Mouse (Mus musculus) forebrain, embryonic 12.5 days (tissue): ENCODE measurements around the gene Slc27a4. TPM values are rescaled to one million over a fixed set of nuclear protein-coding genes. Genes with fewer than 3 reads are reported as not detected.

Experiments used
- ATAC-seq: fragments of 200-750 bp; cut with Nextera tagmentation; 2 replicates; pipeline ENCODE4 v1.8.0; 2017; ENCODE audit warnings: moderate TSS enrichment; ENCODE audit not compliant: low FRiP score
- H3K27ac ChIP-seq: fragments of 300-500 bp; sonication (generic); 2 replicates; pipeline ENCODE4 v1.5.1; 2016; ENCODE audit warnings: mild to moderate bottlenecking
- H3K27me3 ChIP-seq: fragments of 300-500 bp; sonication (generic); 2 replicates; pipeline ENCODE4 v1.6.1; 2016; ENCODE audit warnings: mild to moderate bottlenecking
- H3K36me3 ChIP-seq: fragments of 300-500 bp; sonication (generic); replicated peaks from 2 replicates; pipeline ENCODE4 v1.6.1; 2016; ENCODE audit warnings: mild to moderate bottlenecking
- H3K4me1 ChIP-seq: fragments of 300-500 bp; sonication (generic); 2 replicates; pipeline ENCODE4 v1.6.1; 2016
- H3K4me2 ChIP-seq: fragments of 300-500 bp; sonication (generic); 2 replicates; pipeline ENCODE4 v1.6.1; 2016; ENCODE audit warnings: mild to moderate bottlenecking, moderate library complexity
- H3K4me3 ChIP-seq: fragments of 300-500 bp; sonication (generic); replicated peaks from 2 replicates; pipeline ENCODE4 v1.5.1; 2016; ENCODE audit warnings: mild to moderate bottlenecking
- H3K9ac ChIP-seq: fragments of 300-500 bp; sonication (generic); 2 replicates; pipeline ENCODE4 v1.6.1; 2016; ENCODE audit warnings: mild to moderate bottlenecking
- H3K9me3 ChIP-seq: fragments of 300-500 bp; sonication (generic); 2 replicates; pipeline ENCODE4 v1.6.1; 2016
- WGBS: fragments of 180-500 bp; shearing (Covaris S2); methylation state at CpG from one replicate; pipeline ENCODE4 v1.1.7; 2016; 5-methylcytosine and 5-hydroxymethylcytosine counted together
- polyA plus RNA-seq: library from polyadenylated mRNA; unstranded; fragments of >200 nt; fragmentation: Nextera tagmentation; extraction: Ambion mirVana; gene quantifications from 2 replicates; pipeline ENCODE4 v1.2.1, GENCODE M21; 2016

Gene Slc27a4
- polyA plus RNA-seq, 1 experiment from 2014 or later, result 16.5 TPM

DNA sequence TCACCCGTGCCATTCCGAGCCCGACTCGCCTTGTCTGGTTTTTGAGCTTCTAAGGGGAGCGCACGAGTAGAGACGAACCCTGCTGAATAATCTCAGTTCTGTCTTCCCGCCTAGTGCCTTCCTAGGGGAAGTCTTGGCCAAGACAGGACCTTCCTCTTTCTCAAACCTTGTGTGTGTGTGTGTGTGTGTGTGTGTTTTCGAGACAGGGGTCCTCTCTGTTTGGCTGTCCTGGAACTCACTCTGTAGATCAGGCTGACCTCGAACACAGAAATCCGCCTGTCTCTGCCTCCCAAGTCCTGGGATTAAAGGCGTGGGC lies 25.2 kb downstream of the Slc27a4 start:
- peaks cover 17% of the 10 kb centered on the region for H3K4me1 ChIP-seq
- no peaks in the 10 kb centered on the region for H3K9me3 ChIP-seq
- H3K4me3 ChIP-seq, result peak overlapping the region; percentile 65
- no peak overlapping the region for H3K27ac ChIP-seq
- H3K4me2 ChIP-seq, result peak overlapping the region; percentile 80
- ATAC-seq, result no peak
- WGBS, result 5% methylated on average over 12 of the region's 12 CpGs
- H3K9ac ChIP-seq, result peak overlapping the region; percentile 69
- H3K27me3 ChIP-seq, result peaks cover 25% of the 10 kb centered on the region
- H3K36me3 ChIP-seq, result peaks cover 2% of the 10 kb centered on the region

DNA sequence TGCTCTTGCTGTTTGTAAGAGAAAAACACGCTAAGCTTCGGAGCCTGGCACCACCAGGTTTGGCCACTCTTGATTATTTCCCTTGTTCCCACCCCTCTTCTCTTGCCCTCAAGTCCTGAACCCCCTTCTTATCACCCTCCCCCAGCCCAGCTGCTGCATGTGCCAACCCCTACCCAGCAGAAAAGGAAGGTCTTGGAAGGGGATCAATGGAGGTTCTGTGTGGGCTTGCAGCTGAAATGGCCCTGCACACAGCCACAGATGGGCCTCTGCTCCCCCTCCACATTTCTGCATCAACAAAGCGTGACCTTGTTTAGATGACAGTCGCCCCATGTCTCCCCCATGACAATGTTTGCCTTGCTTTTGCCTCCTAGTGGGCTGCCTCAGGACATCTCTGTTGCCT lies 28.7 kb downstream of the Slc27a4 start:
- Histone ChIP-seq H3K9ac (no peak overlapping the region), H3K27ac (no peak overlapping the region), H3K4me1 (peaks cover 33% of the 10 kb centered on the region), H3K36me3 (peaks cover 6% of the 10 kb centered on the region), H3K4me3 (no peak overlapping the region), H3K9me3 (no peaks in the 10 kb centered on the region), H3K27me3 (peaks cover 27% of the 10 kb centered on the region), H3K4me2 (no peak overlapping the region)
- no peak for ATAC-seq
- WGBS, result 88% methylated on average over 4 of the region's 4 CpGs

DNA sequence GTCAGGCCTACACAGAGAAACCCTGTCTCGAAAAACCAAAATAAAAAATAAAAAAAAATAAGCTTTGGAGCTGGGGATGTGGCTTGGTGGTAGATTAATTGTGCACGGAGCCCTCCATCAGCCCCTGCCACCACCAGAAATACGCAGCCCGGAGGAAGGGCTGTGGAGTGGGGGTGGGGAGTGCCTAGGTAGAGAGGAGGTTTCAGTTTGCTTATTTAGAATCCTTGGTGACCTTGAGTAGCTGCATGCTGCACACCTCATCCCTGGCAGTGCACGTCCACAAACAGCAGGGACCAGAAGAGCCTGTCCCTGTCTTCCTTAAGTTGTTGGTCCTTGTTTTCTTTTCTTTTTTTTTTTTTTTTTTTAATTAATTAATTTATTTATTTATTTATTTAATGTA lies 31.4 kb downstream of the Slc27a4 start:
- Histone ChIP-seq H3K4me1 (peaks cover 32% of the 10 kb centered on the region), H3K9me3 (no peaks in the 10 kb centered on the region), H3K9ac (no peak overlapping the region), H3K4me2 (no peak overlapping the region), H3K36me3 (peaks cover 9% of the 10 kb centered on the region), H3K27me3 (peaks cover 49% of the 10 kb centered on the region), H3K27ac (no peak overlapping the region), H3K4me3 (no peak overlapping the region)
- WGBS, result 92% methylated on average over 5 of the region's 5 CpGs
- ATAC-seq, result no peak

GRCm38 (mm10) chr2:29835391-29835899 lies 33.0 kb downstream of the Slc27a4 start:
- Histone ChIP-seq H3K27me3 (peaks cover 62% of the 10 kb centered on the region), H3K9me3 (no peaks in the 10 kb centered on the region), H3K4me3 (no peak overlapping the region), H3K36me3 (peaks cover 9% of the 10 kb centered on the region), H3K4me1 (peaks cover 49% of the 10 kb centered on the region), H3K9ac (peak overlapping the region; percentile 26), H3K4me2 (0 out of 2 replicates have a peak overlapping the region, but pooled peaks have one; percentile 10), H3K27ac (peak overlapping the region; percentile 75)
- 5% methylated on average over 2 of the region's 2 CpGs for WGBS
- peak; percentile 63 for ATAC-seq

- H3K4me1 ChIP-seq, result peaks cover 71% of the 10 kb centered on the region
- H3K36me3 ChIP-seq, result peaks cover 13% of the 10 kb centered on the region
- H3K27me3 ChIP-seq, result peaks cover 74% of the 10 kb centered on the region
- no peaks in the 10 kb centered on the region for H3K9me3 ChIP-seq
- H3K9ac ChIP-seq, result no peak overlapping the region
- WGBS, result 36% methylated on average over 4 of the region's 4 CpGs
- peak; percentile 54 for ATAC-seq
- H3K4me3 ChIP-seq, result no peak overlapping the region
- no peak overlapping the region for H3K27ac ChIP-seq
- no peak overlapping the region for H3K4me2 ChIP-seq
Observed at GRCm38 (mm10) chr2:29839460-29839859, 37.0 kb downstream of the Slc27a4 start.

- H3K9me3 ChIP-seq, result no peaks in the 10 kb centered on the region
- ATAC-seq, result no peak
- H3K9ac ChIP-seq, result no peak overlapping the region
- H3K4me2 ChIP-seq, result no peak overlapping the region
- peaks cover 93% of the 10 kb centered on the region for H3K27me3 ChIP-seq
- peaks cover 10% of the 10 kb centered on the region for H3K36me3 ChIP-seq
- H3K4me3 ChIP-seq, result no peak overlapping the region
- H3K4me1 ChIP-seq, result peaks cover 73% of the 10 kb centered on the region
- WGBS, result 59% methylated on average over 9 of the region's 9 CpGs
- H3K27ac ChIP-seq, result no peak overlapping the region
Observed at GRCm38 (mm10) chr2:29843231-29844105, 41.0 kb downstream of the Slc27a4 start.

- 71% methylated on average over 2 of the region's 2 CpGs for WGBS
- Histone ChIP-seq H3K36me3 (peaks cover 10% of the 10 kb centered on the region), H3K4me3 (no peak overlapping the region), H3K27me3 (peaks cover 93% of the 10 kb centered on the region), H3K4me1 (peaks cover 66% of the 10 kb centered on the region), H3K9ac (no peak overlapping the region), H3K27ac (no peak overlapping the region), H3K4me2 (no peak overlapping the region), H3K9me3 (no peaks in the 10 kb centered on the region)
- ATAC-seq, result no peak
Observed at GRCm38 (mm10) chr2:29844115-29844514, 41.7 kb downstream of the Slc27a4 start.

DNA sequence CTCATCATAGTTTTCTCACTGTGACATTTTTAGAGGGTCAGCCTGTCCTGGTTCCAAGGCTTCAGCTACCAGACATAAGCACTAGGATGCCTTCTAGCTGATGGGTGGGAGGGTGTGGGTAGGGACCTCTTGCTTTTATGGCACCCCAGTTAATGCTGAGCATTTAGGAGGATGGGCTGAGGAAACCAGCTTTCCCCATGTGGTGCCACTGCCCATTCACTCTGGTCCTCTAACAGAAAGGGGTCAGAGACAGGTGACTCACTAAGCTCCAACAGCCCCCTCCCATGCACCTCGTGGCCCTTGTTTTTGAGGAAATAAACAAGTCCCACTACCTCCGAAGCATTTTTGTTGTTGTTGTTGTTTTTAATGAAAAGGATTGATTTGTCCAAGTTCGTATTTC lies 42.2 kb downstream of the Slc27a4 start:
- Histone ChIP-seq H3K4me1 (peaks cover 63% of the 10 kb centered on the region), H3K9me3 (no peaks in the 10 kb centered on the region), H3K27me3 (peaks cover 95% of the 10 kb centered on the region), H3K36me3 (peaks cover 10% of the 10 kb centered on the region), H3K4me3 (peak overlapping the region; percentile 51; the same call in 1 of the 2 replicates), H3K9ac (peak overlapping the region; percentile 68; the same call in 1 of the 2 replicates), H3K27ac (no peak overlapping the region), H3K4me2 (peak overlapping the region; percentile 83)
- 19% methylated on average over 3 of the region's 3 CpGs for WGBS
- no peak for ATAC-seq

GRCm38 (mm10) chr2:29845636-29846035 lies 43.2 kb downstream of the Slc27a4 start:
- Histone ChIP-seq H3K9ac (peak overlapping the region; percentile 68), H3K27me3 (peaks cover 97% of the 10 kb centered on the region), H3K9me3 (no peaks in the 10 kb centered on the region), H3K4me2 (peak overlapping the region; percentile 83), H3K36me3 (peaks cover 10% of the 10 kb centered on the region), H3K4me1 (peaks cover 59% of the 10 kb centered on the region), H3K27ac (0 out of 2 replicates have a peak overlapping the region, but pooled peaks have one; percentile 25), H3K4me3 (peak overlapping the region; percentile 51)
- ATAC-seq, result 0 out of 2 replicates have a peak, but pooled peaks have one; percentile 7
- 2% methylated on average over 25 of the region's 25 CpGs for WGBS

DNA sequence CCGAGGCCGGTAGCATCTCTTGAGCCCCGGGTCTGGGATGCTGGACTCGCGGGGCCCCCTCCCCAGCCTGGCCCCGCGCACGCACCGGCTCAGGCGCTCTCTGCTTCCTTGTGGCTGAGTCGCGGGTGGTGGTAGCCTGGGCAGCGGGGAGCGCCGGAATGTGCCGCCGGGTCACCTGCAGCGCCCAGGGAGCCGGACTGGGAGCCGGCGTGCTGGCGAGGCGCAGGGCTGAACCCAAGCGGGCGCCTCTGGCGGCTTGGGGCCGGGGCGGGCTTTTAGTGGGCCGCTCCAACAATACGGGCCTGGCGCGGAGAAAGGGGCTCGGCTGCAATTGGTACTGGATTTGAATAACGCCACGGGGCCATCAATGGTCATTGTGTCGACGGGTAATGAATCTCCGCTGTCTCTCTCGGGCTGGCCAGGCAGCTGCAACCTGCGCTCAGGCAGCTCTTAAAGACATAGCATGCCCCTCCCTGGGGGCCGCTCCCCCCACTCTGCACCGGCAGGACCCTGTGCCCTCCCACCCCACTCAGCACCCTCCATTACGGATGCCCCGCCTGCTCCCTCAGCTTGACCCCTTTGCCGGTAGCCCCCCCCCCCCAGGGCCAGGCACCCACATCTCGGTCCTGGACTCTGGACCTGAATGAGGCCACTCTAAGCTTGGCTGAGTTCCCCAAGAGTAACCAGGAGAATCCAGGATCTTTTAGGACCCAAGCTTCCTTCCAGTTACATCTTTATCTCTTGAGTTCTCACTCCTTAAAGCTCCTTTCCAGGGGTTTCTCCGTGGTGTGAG lies 43.8 kb downstream of the Slc27a4 start:
- H3K9me3 ChIP-seq, result no peaks in the 10 kb centered on the region
- peak overlapping the region; percentile 51 for H3K4me3 ChIP-seq
- peak; percentile 71 for ATAC-seq
- 0 out of 2 replicates have a peak overlapping the region, but pooled peaks have one; percentile 25 for H3K27ac ChIP-seq
- peaks cover 97% of the 10 kb centered on the region for H3K27me3 ChIP-seq
- H3K36me3 ChIP-seq, result peaks cover 10% of the 10 kb centered on the region
- peaks cover 53% of the 10 kb centered on the region for H3K4me1 ChIP-seq
- peak overlapping the region; percentile 68 for H3K9ac ChIP-seq
- WGBS, result 2% methylated on average over 47 of the region's 47 CpGs
- peak overlapping the region; percentile 83 for H3K4me2 ChIP-seq

DNA sequence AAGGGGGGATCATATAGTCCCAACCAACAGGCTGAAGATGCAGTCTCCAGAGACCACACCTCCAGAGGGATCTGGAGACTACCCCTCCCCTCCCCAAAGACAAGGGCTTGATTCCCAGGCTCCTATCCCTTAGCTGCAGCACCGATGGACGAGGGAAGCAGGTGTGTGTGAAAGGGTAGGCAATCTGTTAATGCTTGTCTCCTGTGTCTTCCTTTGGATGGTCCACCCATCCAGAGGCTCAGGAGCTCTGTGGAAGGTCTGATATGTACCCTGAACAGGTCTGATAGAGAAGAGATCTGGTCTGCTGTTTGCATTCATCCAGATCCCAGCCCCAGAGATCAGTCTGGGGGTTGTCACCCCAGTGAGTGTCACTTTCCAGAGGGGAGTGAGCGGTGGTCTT lies 44.5 kb downstream of the Slc27a4 start:
- 35% methylated on average over 3 of the region's 3 CpGs for WGBS
- Histone ChIP-seq H3K9me3 (no peaks in the 10 kb centered on the region), H3K4me2 (peak overlapping the region; percentile 83; the same call in 1 of the 2 replicates), H3K36me3 (peaks cover 9% of the 10 kb centered on the region), H3K4me1 (peaks cover 53% of the 10 kb centered on the region), H3K4me3 (no peak overlapping the region), H3K9ac (no peak overlapping the region), H3K27me3 (peaks cover 100% of the 10 kb centered on the region), H3K27ac (no peak overlapping the region)
- ATAC-seq, result no peak

DNA sequence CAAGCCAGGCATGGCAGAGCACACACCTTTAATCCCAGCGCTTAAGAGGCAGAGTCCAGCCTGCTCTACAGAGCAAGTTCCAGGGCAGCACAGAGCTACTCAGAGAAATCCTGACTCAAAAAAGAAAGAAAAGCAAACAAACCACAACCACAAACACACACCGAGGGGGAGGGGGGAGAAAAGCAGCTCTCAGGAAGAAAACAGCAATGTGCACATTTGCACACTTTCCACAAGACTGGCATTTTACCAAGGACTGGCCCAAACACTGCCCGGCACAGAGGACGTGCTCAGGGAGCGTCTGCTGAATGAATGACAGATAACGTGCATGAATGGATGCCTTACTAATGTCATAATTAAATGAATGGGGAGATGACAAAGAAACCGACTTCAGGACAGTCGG lies 46.6 kb downstream of the Slc27a4 start:
- Histone ChIP-seq H3K4me2 (no peak overlapping the region), H3K9me3 (no peaks in the 10 kb centered on the region), H3K27me3 (peaks cover 95% of the 10 kb centered on the region), H3K9ac (no peak overlapping the region), H3K27ac (no peak overlapping the region), H3K4me1 (peaks cover 55% of the 10 kb centered on the region), H3K36me3 (no peaks in the 10 kb centered on the region), H3K4me3 (no peak overlapping the region)
- 71% methylated on average over 8 of the region's 8 CpGs for WGBS
- no peak for ATAC-seq
